Mouse (Mus musculus) neutrophil, adult 83 days (primary cell): Measurements from ENCODE around the gene Gm45194. TPM values are rescaled to one million over a fixed set of nuclear protein-coding genes. Genes with fewer than 3 reads are reported as not detected.

Experiments used
- total RNA-seq, 2 experiments: library from RNA; stranded (reverse); gene quantifications; one replicate each; pipeline ENCODE4 v1.2.4; 2023

The Gm45194 gene
- total RNA-seq = not detected

DNA sequence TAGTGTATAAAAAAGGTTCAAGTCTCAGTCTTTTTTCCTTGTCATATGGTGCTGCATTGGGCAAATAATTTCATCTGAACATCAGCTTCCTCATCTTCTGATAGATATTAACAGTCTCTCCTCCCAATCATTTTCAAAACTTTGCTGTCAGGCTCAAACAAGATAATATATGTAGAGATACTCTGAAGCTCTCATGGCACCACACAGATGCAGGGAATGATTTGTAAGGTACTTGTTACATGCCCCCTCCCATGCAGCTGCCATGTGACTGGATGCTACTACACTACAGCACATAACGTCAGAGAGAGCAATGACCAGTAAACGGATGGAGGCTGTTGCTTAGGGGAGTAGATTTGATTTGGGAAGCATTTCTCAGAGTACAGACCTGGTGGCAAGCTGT is at the start of gene Gm45194:
TSS of gene Gm45194 (plus strand) at position 301 of the 400 bp plus-strand sequence.

DNA sequence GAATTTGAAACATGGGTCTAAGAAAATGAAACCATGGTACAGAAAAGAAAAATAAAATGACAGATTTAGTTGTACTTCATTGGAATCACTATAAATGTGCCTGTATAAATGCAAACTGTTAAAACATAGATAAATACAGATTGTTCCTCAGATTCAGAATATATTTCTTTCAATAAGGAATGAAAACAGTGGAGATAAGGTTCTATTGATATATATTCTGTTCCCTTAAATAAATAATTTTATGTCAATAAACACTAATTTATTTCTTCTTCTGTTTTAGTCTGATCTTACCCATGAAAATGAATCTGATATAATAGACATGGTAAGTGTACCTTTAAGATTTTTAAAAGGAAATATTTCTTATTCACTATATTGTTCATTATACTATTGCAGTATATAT is 119.5 kb downstream of the Gm45194 start, which contains the start of gene Tex16:
TSS of gene Tex16 (plus strand) at position 301 of the 400 bp plus-strand sequence.

DNA sequence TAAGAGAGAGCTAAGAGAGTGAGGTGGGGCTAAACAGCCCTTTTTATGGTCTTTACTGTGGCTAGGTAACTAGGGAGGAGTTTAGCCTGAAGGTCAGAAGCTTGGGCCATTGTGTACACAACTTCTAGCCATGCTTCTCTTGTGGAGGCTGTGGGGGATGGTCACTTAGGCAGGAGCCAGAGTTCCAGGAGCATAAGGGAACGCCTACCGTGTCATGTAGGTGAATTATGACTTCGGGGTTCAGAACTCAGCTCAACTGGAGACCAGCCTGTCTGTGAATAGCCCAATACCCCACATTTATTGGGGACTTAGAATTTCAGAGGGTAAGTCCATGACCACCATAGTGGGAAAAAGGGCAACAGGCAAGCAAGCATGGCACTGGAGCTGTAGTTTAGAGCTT is 347.6 kb downstream of the Gm45194 start, which contains the start of gene 4933403O08Rik:
TSS of gene 4933403O08Rik (plus strand) at position 301 of the 400 bp plus-strand sequence.

Other genes starting within 250 kb of the Gm45194 start
- gene Hdx, start 194.3 kb upstream of the Gm45194 start, total RNA-seq = not detected
- not detected for gene Tex16, start 119.6 kb downstream of the Gm45194 start, total RNA-seq